Mouse (Mus musculus): Measurements from ENCODE around the gene Glp2r. TPM values are rescaled to one million over a fixed set of nuclear protein-coding genes. Genes with fewer than 3 reads are reported as not detected.

Glp2r gene
- total RNA-seq (2023), result not detected

GRCm38 (mm10) chr11:67771053-67771452 is at the start of gene Glp2r:
Glp2r (minus strand) TSS chr11:67771153.

GRCm38 (mm10) chr11:67797931-67798330 is 27.0 kb upstream of the Glp2r start, which contains the start of gene Dhrs7c:
Dhrs7c (plus strand) TSS chr11:67798187.

GRCm38 (mm10) chr11:67774379-67774778 is 3.4 kb upstream of the Glp2r start, which contains the start of gene Gsg1l2:
Gsg1l2 (plus strand) TSS chr11:67774608.

GRCm38 (mm10) chr11:67694703-67695376 is 76.1 kb downstream of the Glp2r start, which contains the start of gene Rcvrn:
Rcvrn (plus strand) TSS chr11:67695326.

Other genes starting within 250 kb of the Glp2r start
- gene Rcvrn, start 75.8 kb downstream of the Glp2r start, total RNA-seq (2023), result not detected
- gene Gsg1l2, start 3.5 kb upstream of the Glp2r start, total RNA-seq (2023), result not detected
- gene Dhrs7c, start 27.0 kb upstream of the Glp2r start, total RNA-seq (2023), result not detected
- not detected for gene Usp43, start 151.0 kb upstream of the Glp2r start, total RNA-seq (2023)
- gene Cfap52, start 194.5 kb upstream of the Glp2r start, total RNA-seq (2023), result not detected
- gene Stx8, start 195.0 kb upstream of the Glp2r start, total RNA-seq (2023), result 23.0 TPM